ENCODE assay signal across 25 mouse cellular contexts in the genomic region with DNA sequence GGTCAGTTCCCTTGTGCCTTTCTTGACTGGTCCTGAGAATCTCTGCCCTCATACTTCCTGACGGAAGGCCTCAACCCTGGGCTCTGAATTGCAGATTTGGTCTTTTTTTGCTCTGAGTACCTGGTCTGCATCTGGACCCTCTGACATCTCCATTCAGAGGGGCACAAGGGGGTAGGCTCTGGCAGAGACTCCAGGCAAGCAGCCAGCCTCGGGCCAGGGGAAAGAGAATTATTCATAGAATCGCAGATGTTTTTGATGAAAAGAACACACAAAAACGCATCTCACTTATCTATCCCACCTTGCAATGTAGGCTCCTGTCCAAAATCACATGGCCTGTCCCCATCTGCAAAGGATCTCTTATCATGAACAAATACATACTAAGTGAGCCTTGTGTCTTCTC.
DNase-seq lines count a peak whose midpoint lies in the region; ATAC-seq and TF ChIP-seq lines count a peak whose summit lies in the region.
"Had no signal": no experiment of that assay in that cellular context is flagged by ENCODE, and none has a peak within 500 bp of the region (broad histone marks: within the 10 kb centered on the region; RNA-seq: fewer than 3 reads in every experiment).

No protein-coding gene starts in this region.

- 65% methylated on average over 4 of the region's 4 CpGs for WGBS in cerebellum, adult 2 months
- WGBS in midbrain, embryonic 15.5 days: 67% methylated on average over 4 of the region's 4 CpGs
- WGBS in midbrain, embryonic 10.5 days: 92% methylated on average over 4 of the region's 4 CpGs

- H3K4me3 ChIP-seq in cerebellum, adult 2 months (replicated peaks; ENCODE audit: insufficient read depth, low read depth, low read length): no peak overlapping the region
- H3K4me3 ChIP-seq in layer of hippocampus, adult 2 months: no peak overlapping the region
- H3K4me3 ChIP-seq in megakaryocyte, embryonic 14.5 days (replicated peaks): peak overlapping the region; percentile 2
- H3K4me3 ChIP-seq in midbrain, embryonic 15.5 days: no peak overlapping the region
- H3K4me3 ChIP-seq in midbrain, embryonic 10.5 days: no peak overlapping the region
- H3K4me3 ChIP-seq: embryonic facial prominence, embryonic 10.5 days; embryonic facial prominence, embryonic 12.5 days; forebrain, embryonic 13.5 days; forebrain, embryonic 15.5 days had no signal

- no peak for TF ChIP-seq CTCF in cerebellum, adult 2 months (IDR thresholded peaks at IDR 0.05; ENCODE audit: borderline replicate concordance, insufficient read depth, low read depth, low read length)
- TF ChIP-seq CTCF in layer of hippocampus, adult 2 months (conservative IDR thresholded peaks at IDR 0.05): no peak

- H3K9me3 ChIP-seq in megakaryocyte, embryonic 14.5 days: peaks cover 72% of the 10 kb centered on the region
- no peaks in the 10 kb centered on the region for H3K9me3 ChIP-seq in midbrain, embryonic 15.5 days
- H3K9me3 ChIP-seq in midbrain, embryonic 10.5 days (replicated peaks): peaks cover 4% of the 10 kb centered on the region; the same call in 1 of the 2 replicates
- H3K9me3 ChIP-seq: embryonic facial prominence, embryonic 12.5 days; forebrain, embryonic 13.5 days; forebrain, embryonic 15.5 days had no signal

- no peak for TF ChIP-seq POLR2A in cerebellum, adult 2 months (IDR thresholded peaks at IDR 0.05; ENCODE audit: borderline replicate concordance, insufficient read depth, low read length)

- no peak for ATAC-seq in megakaryocyte, adult 5-6 weeks (ENCODE audit: poor library complexity, severe bottlenecking)
- ATAC-seq in midbrain, embryonic 15.5 days (replicated peaks): peak; percentile 35; the same call in 1 of the 2 replicates
- ATAC-seq: activated CD4-positive, CD25-positive, alpha-beta regulatory T cell, adult 4 months; CD4-positive, CD25-positive, alpha-beta regulatory T cell, adult 4 months; forebrain, embryonic 13.5 days; forebrain, embryonic 15.5 days; Patski had no signal

- peak; percentile 67 to 79 for DNase-seq in cerebellum, postnatal 10 days
- DNase-seq in cerebellum, adult 2 months: no peak
- no peak for DNase-seq in layer of hippocampus, adult 2 months (ENCODE audit: low spot score in 2 of 2)
- no peak for DNase-seq in layer of hippocampus, adult 11-12 months (ENCODE audit: low spot score)
- DNase-seq in midbrain, embryonic 10.5 days (ENCODE audit: low spot score): no peak
- DNase-seq: adrenal gland, adult 8-10 months; adrenal gland, postnatal 14 days; adrenal gland, postnatal 36 days; B cell, adult 2 months; cerebellum, adult 11-12 months; cerebellum, adult 8-10 months; cerebellum, adult 9-11 months; cerebellum, postnatal 25 days had no signal

- H3K4me2 ChIP-seq in midbrain, embryonic 15.5 days: no peak overlapping the region
- H3K4me2 ChIP-seq: embryonic facial prominence, embryonic 12.5 days; forebrain, embryonic 13.5 days; forebrain, embryonic 15.5 days had no signal

- H3K27ac ChIP-seq in cerebellum, adult 2 months (ENCODE audit: insufficient read depth, low read length): no peak overlapping the region
- peak overlapping the region; percentile 57; the same call in 1 of the 2 replicates for H3K27ac ChIP-seq in layer of hippocampus, adult 2 months
- H3K27ac ChIP-seq in midbrain, embryonic 15.5 days: no peak overlapping the region
- no peak overlapping the region for H3K27ac ChIP-seq in midbrain, embryonic 10.5 days (replicated peaks)
- H3K27ac ChIP-seq: embryonic facial prominence, embryonic 10.5 days; embryonic facial prominence, embryonic 12.5 days; forebrain, embryonic 13.5 days; forebrain, embryonic 15.5 days had no signal

- H3K27me3 ChIP-seq in cerebellum, adult 2 months (ENCODE audit: control insufficient read depth, insufficient read depth, low read length): no peaks in the 10 kb centered on the region
- H3K27me3 ChIP-seq in megakaryocyte, embryonic 14.5 days (replicated peaks): no peaks in the 10 kb centered on the region
- H3K27me3 ChIP-seq in midbrain, embryonic 15.5 days (replicated peaks): no peaks in the 10 kb centered on the region
- H3K27me3 ChIP-seq in midbrain, embryonic 10.5 days (ENCODE audit: low read depth, poor library complexity, severe bottlenecking): no peaks in the 10 kb centered on the region
- H3K27me3 ChIP-seq: CH12.LX; embryonic facial prominence, embryonic 12.5 days; forebrain, embryonic 13.5 days; forebrain, embryonic 15.5 days; Patski had no signal

- no peaks in the 10 kb centered on the region for H3K36me3 ChIP-seq in megakaryocyte, embryonic 14.5 days (replicated peaks; ENCODE audit: low read length)
- H3K36me3 ChIP-seq in midbrain, embryonic 15.5 days (replicated peaks): no peaks in the 10 kb centered on the region
- H3K36me3 ChIP-seq in midbrain, embryonic 10.5 days: no peaks in the 10 kb centered on the region
- H3K36me3 ChIP-seq: embryonic facial prominence, embryonic 10.5 days; embryonic facial prominence, embryonic 12.5 days; forebrain, embryonic 15.5 days; G1E had no signal

- no peaks in the 10 kb centered on the region for H3K4me1 ChIP-seq in cerebellum, adult 2 months (ENCODE audit: control insufficient read depth, insufficient read depth, low read length)
- H3K4me1 ChIP-seq in megakaryocyte, embryonic 14.5 days: no peaks in the 10 kb centered on the region
- peaks cover 7% of the 10 kb centered on the region; the same call in 1 of the 2 replicates for H3K4me1 ChIP-seq in midbrain, embryonic 15.5 days
- peaks cover 7% of the 10 kb centered on the region for H3K4me1 ChIP-seq in midbrain, embryonic 10.5 days
- H3K4me1 ChIP-seq: embryonic facial prominence, embryonic 10.5 days; embryonic facial prominence, embryonic 12.5 days had no signal

- no peak overlapping the region for H3K9ac ChIP-seq in midbrain, embryonic 15.5 days
- H3K9ac ChIP-seq: embryonic facial prominence, embryonic 12.5 days; forebrain, embryonic 13.5 days; forebrain, embryonic 15.5 days had no signal

Comparison
In these comparisons a context has a peak if more than half of its experiments do, and no peak if none do; other contexts are left out.
1. DNase-seq: peak in cerebellum, postnatal 10 days (2 of 2); none in cerebellum, adult 2 months (0 of 2), layer of hippocampus, adult 2 months (0 of 2), layer of hippocampus, adult 11-12 months (single experiment) and midbrain, embryonic 10.5 days (single experiment).